Comparison of ENCODE assay signal across 7 mouse cellular contexts in genomic region chr8:71629096-71629697, GRCm38 (mm10). TPM values are rescaled to one million over a fixed set of nuclear protein-coding genes. Genes with fewer than 3 reads are reported as not detected.
DNase-seq lines count a peak whose midpoint lies in the region; ATAC-seq and TF ChIP-seq lines count a peak whose summit lies in the region.

No protein-coding gene starts in this region.

- no peaks in the 10 kb centered on the region for H3K9me3 ChIP-seq in intestine, postnatal 0 days (ENCODE audit: control insufficient read depth)
- peaks cover 14% of the 10 kb centered on the region for H3K9me3 ChIP-seq in midbrain, embryonic 12.5 days

- peak overlapping the region; percentile 28; the same call in 1 of the 2 replicates for H3K27ac ChIP-seq in intestine, postnatal 0 days (ENCODE audit: low read depth, low read length)
- peak overlapping the region; percentile 56 for H3K27ac ChIP-seq in midbrain, embryonic 12.5 days (replicated peaks)
- no peak overlapping the region for H3K27ac ChIP-seq in small intestine, adult 2 months (ENCODE audit: insufficient read depth, low read depth, low read length)

- H3K9ac ChIP-seq in intestine, postnatal 0 days (ENCODE audit: low read depth, low read length) = peak overlapping the region; percentile 60
- H3K9ac ChIP-seq in midbrain, embryonic 12.5 days (replicated peaks) = peak overlapping the region; percentile 68

- peaks cover 19% of the 10 kb centered on the region for H3K27me3 ChIP-seq in intestine, postnatal 0 days (replicated peaks; ENCODE audit: control insufficient read depth, insufficient read depth, low read length)
- peaks cover 50% of the 10 kb centered on the region for H3K27me3 ChIP-seq in midbrain, embryonic 12.5 days
- H3K27me3 ChIP-seq in small intestine, adult 2 months (ENCODE audit: control insufficient read depth, insufficient read depth, low read length) = no peaks in the 10 kb centered on the region; the same call in 1 of the 2 replicates

- WGBS in intestine, postnatal 0 days = under 1% methylated on average over 54 of the region's 55 CpGs
- WGBS in midbrain, embryonic 12.5 days = under 1% methylated on average over 55 of the region's 55 CpGs
- under 1% methylated on average over 55 of the region's 55 CpGs for WGBS in small intestine, adult 2 months

- no peak for TF ChIP-seq POLR2A in small intestine, adult 2 months (IDR thresholded peaks at IDR 0.05; ENCODE audit: low read depth, low read length)

- TF ChIP-seq CTCF in intestine, postnatal 0 days (IDR thresholded peaks at IDR 0.05; ENCODE audit: low read depth) = peak; percentile 73
- peak; percentile 31; the same call in 1 of the 2 replicates for TF ChIP-seq CTCF in small intestine, adult 2 months (IDR thresholded peaks at IDR 0.05; ENCODE audit: extremely low read depth, insufficient read length, insufficient replicate concordance, low read depth, low read length)

- H3K4me1 ChIP-seq in intestine, postnatal 0 days (replicated peaks; ENCODE audit: control insufficient read depth, insufficient read depth, low read length) = peaks cover 17% of the 10 kb centered on the region
- H3K4me1 ChIP-seq in midbrain, embryonic 12.5 days = peaks cover 18% of the 10 kb centered on the region
- peaks cover 19% of the 10 kb centered on the region for H3K4me1 ChIP-seq in small intestine, adult 2 months (ENCODE audit: control insufficient read depth, insufficient read depth, insufficient read length, low read length)

- intact Hi-C loops in left cerebral cortex, postnatal 4 days (cut with DNase I) = no loop called here

- ATAC-seq in intestine, postnatal 0 days = peak; percentile 81
- ATAC-seq in midbrain, embryonic 12.5 days (ENCODE audit: low FRiP score, low read depth) = peak; percentile 87

- peak overlapping the region; percentile 49 for H3K4me3 ChIP-seq in intestine, postnatal 0 days (ENCODE audit: low read depth, low read length)
- H3K4me3 ChIP-seq in midbrain, embryonic 12.5 days = peak overlapping the region; percentile 48
- H3K4me3 ChIP-seq in small intestine, adult 2 months (ENCODE audit: low read depth, low read length) = peak overlapping the region; percentile 62

- H3K36me3 ChIP-seq in intestine, postnatal 0 days (ENCODE audit: control insufficient read depth, insufficient read depth) = peaks cover 12% of the 10 kb centered on the region
- peaks cover 18% of the 10 kb centered on the region for H3K36me3 ChIP-seq in midbrain, embryonic 12.5 days
- H3K36me3 ChIP-seq in small intestine, adult 2 months (ENCODE audit: control insufficient read depth, insufficient read depth, low read length) = 0 out of 2 replicates have a peak, but pooled peaks cover 7% of the 10 kb centered on the region

- peak overlapping the region; percentile 98 for H3K4me2 ChIP-seq in intestine, postnatal 0 days (replicated peaks; ENCODE audit: low read depth)
- H3K4me2 ChIP-seq in midbrain, embryonic 12.5 days (replicated peaks) = peak overlapping the region; percentile 93

- DNase-seq in adrenal gland, adult 8-10 months = peak; percentile 96
- DNase-seq in embryo, embryonic 9.5 days (ENCODE audit: extremely low spot score) = peak; percentile 96
- DNase-seq in gastrocnemius, postnatal 4 days (ENCODE audit: low spot score in 2 of 2) = peak; percentile 86 to 88
- DNase-seq in left cerebral cortex, postnatal 4 days = peak; percentile 94

RNA-seq across cellular contexts. Expression of gene Colgalt1, which starts 18.4 kb away (rescaled TPM):
- total RNA-seq in adrenal gland, adult 8-10 months (2022) = 10 to 100 TPM; 64.7 to 78.0 (median 69.1) TPM
- 10 to 100 TPM; 63.9 to 77.4 TPM for total RNA-seq in gastrocnemius, postnatal 4 days (2021)
- polyA plus RNA-seq in intestine, postnatal 0 days (2015; fragmentation: Nextera tagmentation; extraction: Ambion mirVana) = 43.3 and 44.5 TPM in 2 replicates
- 10 to 100 TPM; 88.2 to 88.6 TPM for total RNA-seq in left cerebral cortex, postnatal 4 days (2021)
- polyA plus RNA-seq in midbrain, embryonic 12.5 days (2016; fragmentation: Nextera tagmentation; extraction: Ambion mirVana) = 52.1 and 56.2 TPM in 2 replicates
- 52.4 and 59.8 TPM in 2 replicates for polyA plus RNA-seq in small intestine, adult 2 months (2012; rRNA removed)

RNA-seq across cellular contexts. Expression of gene Fam129c, which starts 31.7 kb away (rescaled TPM):
- total RNA-seq in adrenal gland, adult 8-10 months (2022) = 1 to 10 TPM; 1.5 to 3.0 (median 2.3) TPM
- total RNA-seq in gastrocnemius, postnatal 4 days (2021) = 1 to 10 TPM; 1.8 to 2.6 TPM
- polyA plus RNA-seq in intestine, postnatal 0 days (2015; fragmentation: Nextera tagmentation; extraction: Ambion mirVana) = 0.47 and 0.77 TPM in 2 replicates
- 1 to 10 TPM; 7.9 to 8.0 TPM for total RNA-seq in left cerebral cortex, postnatal 4 days (2021)
- 6.5 and 6.9 TPM in 2 replicates for polyA plus RNA-seq in midbrain, embryonic 12.5 days (2016; fragmentation: Nextera tagmentation; extraction: Ambion mirVana)
- 1.7 and 4.5 TPM in 2 replicates for polyA plus RNA-seq in small intestine, adult 2 months (2012; rRNA removed)

RNA-seq across cellular contexts. Expression of gene Pgls, which starts 37.2 kb away (rescaled TPM):
- total RNA-seq in adrenal gland, adult 8-10 months (2022) = 100 to 1,000 TPM; 116 to 141 (median 124) TPM
- 10 to 100 TPM; 71.4 to 72.1 TPM for total RNA-seq in gastrocnemius, postnatal 4 days (2021)
- 152 and 154 TPM in 2 replicates for polyA plus RNA-seq in intestine, postnatal 0 days (2015; fragmentation: Nextera tagmentation; extraction: Ambion mirVana)
- 10 to 100 TPM; 85.7 to 97.3 TPM for total RNA-seq in left cerebral cortex, postnatal 4 days (2021)
- 215 and 216 TPM in 2 replicates for polyA plus RNA-seq in midbrain, embryonic 12.5 days (2016; fragmentation: Nextera tagmentation; extraction: Ambion mirVana)
- polyA plus RNA-seq in small intestine, adult 2 months (2012; rRNA removed) = 174 and 266 TPM in 2 replicates

RNA-seq across cellular contexts. Expression of gene Unc13a, which starts 42.4 kb away (rescaled TPM):
- total RNA-seq in adrenal gland, adult 8-10 months (2022) = 10 to 100 TPM in 3 of 4 experiments, 1 to 10 TPM in 1; 9.8 to 11.8 (median 11.4) TPM
- total RNA-seq in gastrocnemius, postnatal 4 days (2021) = under 1 TPM; 0.22 to 0.47 TPM
- polyA plus RNA-seq in intestine, postnatal 0 days (2015; fragmentation: Nextera tagmentation; extraction: Ambion mirVana) = 0.60 and 0.72 TPM in 2 replicates
- 100 to 1,000 TPM; 204 to 221 TPM for total RNA-seq in left cerebral cortex, postnatal 4 days (2021)
- 12.8 and 16.9 TPM in 2 replicates for polyA plus RNA-seq in midbrain, embryonic 12.5 days (2016; fragmentation: Nextera tagmentation; extraction: Ambion mirVana)
- 1.6 TPM in 2 replicates for polyA plus RNA-seq in small intestine, adult 2 months (2012; rRNA removed)

RNA-seq across cellular contexts. Expression of gene Jak3, which starts 46.9 kb away (rescaled TPM):
- total RNA-seq in adrenal gland, adult 8-10 months (2022) = 10 to 100 TPM; 10.7 to 21.8 (median 16.6) TPM
- total RNA-seq in gastrocnemius, postnatal 4 days (2021) = 1 to 10 TPM; 5.0 to 6.5 TPM
- polyA plus RNA-seq in intestine, postnatal 0 days (2015; fragmentation: Nextera tagmentation; extraction: Ambion mirVana) = 5.7 and 6.8 TPM in 2 replicates
- total RNA-seq in left cerebral cortex, postnatal 4 days (2021) = 1 to 10 TPM; 4.5 to 5.5 TPM
- 3.3 and 3.4 TPM in 2 replicates for polyA plus RNA-seq in midbrain, embryonic 12.5 days (2016; fragmentation: Nextera tagmentation; extraction: Ambion mirVana)
- polyA plus RNA-seq in small intestine, adult 2 months (2012; rRNA removed) = 14.3 and 20.3 TPM in 2 replicates
